ENCODE assay signal across 29 mouse cellular contexts in genomic region chr2:126668621-126669252, GRCm38 (mm10). TPM values are rescaled to one million over a fixed set of nuclear protein-coding genes. Genes with fewer than 3 reads are reported as not detected.
DNase-seq lines count a peak whose midpoint lies in the region; ATAC-seq and TF ChIP-seq lines count a peak whose summit lies in the region.
"Had no signal": no experiment of that assay in that cellular context is flagged by ENCODE, and none has a peak within 500 bp of the region (broad histone marks: within the 10 kb centered on the region; RNA-seq: fewer than 3 reads in every experiment).

No protein-coding gene starts in this region.

- H3K27ac ChIP-seq in kidney, embryonic 14.5 days (ENCODE audit: low read depth, low read length): no peak overlapping the region
- H3K27ac ChIP-seq in liver, postnatal 0 days (ENCODE audit: low read depth): peak overlapping the region; percentile 5
- H3K27ac ChIP-seq in liver, embryonic 11.5 days (ENCODE audit: low read depth, low read length): no peak overlapping the region
- peak overlapping the region; percentile 84 for H3K27ac ChIP-seq in intestine, postnatal 0 days (ENCODE audit: low read depth, low read length)
- H3K27ac ChIP-seq in small intestine, adult 2 months (ENCODE audit: insufficient read depth, low read depth, low read length): peak overlapping the region; percentile 98
- H3K27ac ChIP-seq in midbrain, embryonic 14.5 days (replicated peaks; ENCODE audit: low read depth, low read length): no peak overlapping the region
- H3K27ac ChIP-seq: embryonic facial prominence, embryonic 13.5 days; forebrain, embryonic 10.5 days; gastrocnemius, adult 2 months; heart, adult 2 months; macrophage; midbrain, embryonic 10.5 days; neural tube, embryonic 13.5 days had no signal

- intact Hi-C loops in heart, postnatal 25 days (cut with DNase I): no loop called here

- H3K36me3 ChIP-seq in kidney, embryonic 14.5 days (ENCODE audit: control insufficient read depth, insufficient read depth, low read length): no peaks in the 10 kb centered on the region
- no peaks in the 10 kb centered on the region for H3K36me3 ChIP-seq in liver, postnatal 0 days (replicated peaks; ENCODE audit: insufficient read depth, low read length)
- no peaks in the 10 kb centered on the region for H3K36me3 ChIP-seq in liver, embryonic 11.5 days (ENCODE audit: control insufficient read depth, insufficient read depth, low read length)
- no peaks in the 10 kb centered on the region for H3K36me3 ChIP-seq in intestine, postnatal 0 days (ENCODE audit: control insufficient read depth, insufficient read depth)
- peaks cover 2% of the 10 kb centered on the region for H3K36me3 ChIP-seq in small intestine, adult 2 months (ENCODE audit: control insufficient read depth, insufficient read depth, low read length)
- H3K36me3 ChIP-seq in midbrain, embryonic 14.5 days (ENCODE audit: control insufficient read depth, insufficient read depth, low read length): no peaks in the 10 kb centered on the region
- H3K36me3 ChIP-seq: neural tube, embryonic 13.5 days had no signal

- WGBS in kidney, embryonic 14.5 days: 87% methylated on average over 5 of the region's 5 CpGs
- 80% methylated on average over 5 of the region's 5 CpGs for WGBS in liver, postnatal 0 days (ENCODE audit: insufficient replicate concordance)
- 85% methylated on average over 5 of the region's 5 CpGs for WGBS in liver, embryonic 11.5 days
- 56% methylated on average over 5 of the region's 5 CpGs for WGBS in intestine, postnatal 0 days
- 32% methylated on average over 5 of the region's 5 CpGs for WGBS in small intestine, adult 2 months
- 95% methylated on average over 5 of the region's 5 CpGs for WGBS in midbrain, embryonic 14.5 days

- H3K4me3 ChIP-seq in kidney, embryonic 14.5 days (ENCODE audit: low read length): no peak overlapping the region
- no peak overlapping the region for H3K4me3 ChIP-seq in liver, postnatal 0 days (ENCODE audit: low read depth, low read length)
- H3K4me3 ChIP-seq in liver, embryonic 11.5 days (ENCODE audit: low read depth, low read length): no peak overlapping the region
- no peak overlapping the region for H3K4me3 ChIP-seq in intestine, postnatal 0 days (ENCODE audit: low read depth, low read length)
- H3K4me3 ChIP-seq in small intestine, adult 2 months (ENCODE audit: low read depth, low read length): peak overlapping the region; percentile 9; the same call in 1 of the 2 replicates
- no peak overlapping the region for H3K4me3 ChIP-seq in midbrain, embryonic 14.5 days (replicated peaks; ENCODE audit: low read depth, low read length)
- H3K4me3 ChIP-seq: embryonic facial prominence, embryonic 13.5 days; forebrain, embryonic 10.5 days; gastrocnemius, adult 2 months; heart, adult 2 months; heart, embryonic 12.5 days; midbrain, embryonic 10.5 days; neural tube, embryonic 13.5 days had no signal

- H3K4me1 ChIP-seq in kidney, embryonic 14.5 days (ENCODE audit: control insufficient read depth, insufficient read depth, low read length): peaks cover 14% of the 10 kb centered on the region
- H3K4me1 ChIP-seq in liver, postnatal 0 days (ENCODE audit: insufficient read depth): peaks cover 15% of the 10 kb centered on the region
- peaks cover 9% of the 10 kb centered on the region for H3K4me1 ChIP-seq in liver, embryonic 11.5 days (replicated peaks; ENCODE audit: control insufficient read depth, insufficient read depth, low read length)
- peaks cover 8% of the 10 kb centered on the region for H3K4me1 ChIP-seq in intestine, postnatal 0 days (replicated peaks; ENCODE audit: control insufficient read depth, insufficient read depth, low read length)
- peaks cover 10% of the 10 kb centered on the region; the same call in 1 of the 2 replicates for H3K4me1 ChIP-seq in small intestine, adult 2 months (ENCODE audit: control insufficient read depth, insufficient read depth, insufficient read length, low read length)
- peaks cover 22% of the 10 kb centered on the region for H3K4me1 ChIP-seq in midbrain, embryonic 14.5 days (ENCODE audit: control insufficient read depth, insufficient read depth, low read length)

- DNase-seq in kidney, adult 9 months: peak; percentile 83
- DNase-seq in liver, postnatal 0 days: no peak
- DNase-seq in liver, embryonic 11.5 days (ENCODE audit: low spot score): no peak
- no peak for DNase-seq in heart, postnatal 25 days (ENCODE audit: low spot score)
- DNase-seq in midbrain, embryonic 14.5 days: no peak
- DNase-seq: adrenal gland, postnatal 25 days; cerebellum, adult 11-12 months; cerebellum, adult 9-11 months; gastrocnemius, adult 2 months; gastrocnemius, postnatal 36 days; heart, adult 2 months; layer of hippocampus, postnatal 36 days; left cerebral cortex, postnatal 4 days; lung, adult 18-20 months; lung, postnatal 10 days; right cerebral cortex, postnatal 4 days; thymus, postnatal 4 days had no signal

- no peak overlapping the region for H3K9ac ChIP-seq in kidney, embryonic 14.5 days (ENCODE audit: low read depth, low read length)
- H3K9ac ChIP-seq in liver, postnatal 0 days (replicated peaks): no peak overlapping the region
- no peak overlapping the region for H3K9ac ChIP-seq in liver, embryonic 11.5 days (ENCODE audit: low read depth, low read length)
- H3K9ac ChIP-seq in intestine, postnatal 0 days (ENCODE audit: low read depth, low read length): no peak overlapping the region
- H3K9ac ChIP-seq in midbrain, embryonic 14.5 days (replicated peaks; ENCODE audit: low read length): no peak overlapping the region
- H3K9ac ChIP-seq: embryonic facial prominence, embryonic 13.5 days; heart, embryonic 12.5 days; neural tube, embryonic 13.5 days had no signal

- no peak for ATAC-seq in kidney, embryonic 14.5 days (ENCODE audit: low FRiP score, low TSS enrichment)
- 0 out of 2 replicates have a peak, but pooled peaks have one; percentile 47 for ATAC-seq in liver, postnatal 0 days
- no peak for ATAC-seq in liver, embryonic 11.5 days (replicated peaks; ENCODE audit: low FRiP score)
- peak; percentile 85 for ATAC-seq in intestine, postnatal 0 days
- no peak for ATAC-seq in midbrain, embryonic 14.5 days (ENCODE audit: low FRiP score, low TSS enrichment)
- ATAC-seq: CD4-positive, CD25-positive, alpha-beta regulatory T cell, adult 4 months; forebrain, embryonic 16.5 days; hindbrain, embryonic 16.5 days had no signal

- H3K9me3 ChIP-seq in kidney, embryonic 14.5 days (ENCODE audit: control insufficient read depth, low read length): no peaks in the 10 kb centered on the region
- H3K9me3 ChIP-seq in liver, postnatal 0 days (ENCODE audit: low read length): no peaks in the 10 kb centered on the region
- H3K9me3 ChIP-seq in liver, embryonic 11.5 days (ENCODE audit: control insufficient read depth, low read length): no peaks in the 10 kb centered on the region
- H3K9me3 ChIP-seq in intestine, postnatal 0 days (ENCODE audit: control insufficient read depth): no peaks in the 10 kb centered on the region
- no peaks in the 10 kb centered on the region for H3K9me3 ChIP-seq in midbrain, embryonic 14.5 days (ENCODE audit: control insufficient read depth, low read length)
- H3K9me3 ChIP-seq: embryonic facial prominence, embryonic 13.5 days; forebrain, embryonic 10.5 days; heart, embryonic 12.5 days; midbrain, embryonic 10.5 days; neural tube, embryonic 13.5 days had no signal

- TF ChIP-seq EP300 in liver, postnatal 0 days (IDR thresholded peaks at IDR 0.05; ENCODE audit: low read depth): no peak

- H3K4me2 ChIP-seq in kidney, embryonic 14.5 days (replicated peaks; ENCODE audit: low read depth, low read length): no peak overlapping the region
- H3K4me2 ChIP-seq in liver, postnatal 0 days (ENCODE audit: low read depth, low read length): peak overlapping the region; percentile 13; the same call in 1 of the 2 replicates
- no peak overlapping the region for H3K4me2 ChIP-seq in liver, embryonic 11.5 days
- H3K4me2 ChIP-seq in intestine, postnatal 0 days (replicated peaks; ENCODE audit: low read depth): peak overlapping the region; percentile 21; the same call in 1 of the 2 replicates
- H3K4me2 ChIP-seq in midbrain, embryonic 14.5 days (ENCODE audit: low read length): no peak overlapping the region
- H3K4me2 ChIP-seq: embryonic facial prominence, embryonic 13.5 days; heart, embryonic 12.5 days; neural tube, embryonic 13.5 days had no signal

- no peak for TF ChIP-seq CTCF in liver, postnatal 0 days (IDR thresholded peaks at IDR 0.05; ENCODE audit: low read depth)
- TF ChIP-seq CTCF in intestine, postnatal 0 days (IDR thresholded peaks at IDR 0.05; ENCODE audit: low read depth): no peak; the same call in 1 of the 2 replicates
- TF ChIP-seq CTCF in small intestine, adult 2 months (IDR thresholded peaks at IDR 0.05; ENCODE audit: extremely low read depth, insufficient read length, insufficient replicate concordance, low read depth, low read length): no peak

- no peak for TF ChIP-seq POLR2A in small intestine, adult 2 months (IDR thresholded peaks at IDR 0.05; ENCODE audit: low read depth, low read length)

- no peaks in the 10 kb centered on the region for H3K27me3 ChIP-seq in kidney, embryonic 14.5 days (ENCODE audit: control insufficient read depth, insufficient read depth, low read length)
- H3K27me3 ChIP-seq in liver, postnatal 0 days (ENCODE audit: insufficient read depth, low read length): no peaks in the 10 kb centered on the region
- no peaks in the 10 kb centered on the region for H3K27me3 ChIP-seq in liver, embryonic 11.5 days (replicated peaks; ENCODE audit: control insufficient read depth, insufficient read depth, low read length)
- no peaks in the 10 kb centered on the region for H3K27me3 ChIP-seq in intestine, postnatal 0 days (replicated peaks; ENCODE audit: control insufficient read depth, insufficient read depth, low read length)
- no peaks in the 10 kb centered on the region for H3K27me3 ChIP-seq in small intestine, adult 2 months (ENCODE audit: control insufficient read depth, insufficient read depth, low read length)
- no peaks in the 10 kb centered on the region for H3K27me3 ChIP-seq in midbrain, embryonic 14.5 days (ENCODE audit: control insufficient read depth, insufficient read depth, low read length)
- H3K27me3 ChIP-seq: embryonic facial prominence, embryonic 13.5 days; heart, embryonic 12.5 days; neural tube, embryonic 13.5 days had no signal

RNA-seq across cellular contexts. Expression of gene Gabpb1, which starts 7.4 kb away (rescaled TPM):
- polyA plus RNA-seq in kidney, embryonic 14.5 days (2014; fragmentation: Nextera tagmentation; extraction: Ambion mirVana): 47.4 and 65.8 TPM in 2 replicates
- polyA plus RNA-seq in liver, postnatal 0 days (2015; fragmentation: Nextera tagmentation; extraction: Ambion mirVana): 12.6 and 13.2 TPM in 2 replicates
- polyA plus RNA-seq in liver, embryonic 11.5 days (2014; fragmentation: Nextera tagmentation; extraction: Ambion mirVana): 41.0 and 46.4 TPM in 2 replicates
- 13.8 and 14.7 TPM in 2 replicates for polyA plus RNA-seq in intestine, postnatal 0 days (2015; fragmentation: Nextera tagmentation; extraction: Ambion mirVana)
- polyA plus RNA-seq in small intestine, adult 2 months (2012; rRNA removed): 3.3 and 5.0 TPM in 2 replicates
- 10 to 100 TPM; 13.0 to 16.0 TPM for total RNA-seq in heart, postnatal 25 days (2021)
- polyA plus RNA-seq in midbrain, embryonic 14.5 days (2014; fragmentation: Nextera tagmentation; extraction: Ambion mirVana): 45.5 and 62.1 TPM in 2 replicates

RNA-seq across cellular contexts. Expression of gene Usp8, which starts 38.4 kb away (rescaled TPM):
- 18.5 and 41.7 TPM in 2 replicates for polyA plus RNA-seq in kidney, embryonic 14.5 days (2014; fragmentation: Nextera tagmentation; extraction: Ambion mirVana)
- 11.2 and 12.9 TPM in 2 replicates for polyA plus RNA-seq in liver, postnatal 0 days (2015; fragmentation: Nextera tagmentation; extraction: Ambion mirVana)
- 38.3 and 42.4 TPM in 2 replicates for polyA plus RNA-seq in liver, embryonic 11.5 days (2014; fragmentation: Nextera tagmentation; extraction: Ambion mirVana)
- 17.7 and 18.0 TPM in 2 replicates for polyA plus RNA-seq in intestine, postnatal 0 days (2015; fragmentation: Nextera tagmentation; extraction: Ambion mirVana)
- 3.6 and 7.5 TPM in 2 replicates for polyA plus RNA-seq in small intestine, adult 2 months (2012; rRNA removed)
- 10 to 100 TPM; 27.9 to 28.4 TPM for total RNA-seq in heart, postnatal 25 days (2021)
- 19.6 and 31.1 TPM in 2 replicates for polyA plus RNA-seq in midbrain, embryonic 14.5 days (2014; fragmentation: Nextera tagmentation; extraction: Ambion mirVana)

RNA-seq across cellular contexts. Expression of gene Hdc, which starts 49.6 kb away (rescaled TPM):
- polyA plus RNA-seq in kidney, embryonic 14.5 days (2014; fragmentation: Nextera tagmentation; extraction: Ambion mirVana): 16.3 and 45.6 TPM in 2 replicates
- polyA plus RNA-seq in liver, postnatal 0 days (2015; fragmentation: Nextera tagmentation; extraction: Ambion mirVana): 4.5 and 6.0 TPM in 2 replicates
- polyA plus RNA-seq in liver, embryonic 11.5 days (2014; fragmentation: Nextera tagmentation; extraction: Ambion mirVana): 7.4 and 9.4 TPM in 2 replicates
- polyA plus RNA-seq in intestine, postnatal 0 days (2015; fragmentation: Nextera tagmentation; extraction: Ambion mirVana): 0.92 and 1.2 TPM in 2 replicates
- 1.0 and 1.2 TPM in 2 replicates for polyA plus RNA-seq in small intestine, adult 2 months (2012; rRNA removed)
- 1 to 10 TPM; 1.5 to 1.8 TPM for total RNA-seq in heart, postnatal 25 days (2021)
- 0.43 and 0.68 TPM in 2 replicates for polyA plus RNA-seq in midbrain, embryonic 14.5 days (2014; fragmentation: Nextera tagmentation; extraction: Ambion mirVana)

Comparison
In these comparisons a context has a peak if more than half of its experiments do, and no peak if none do; other contexts are left out.
1. ATAC-seq: peak in liver, postnatal 0 days (single experiment) and intestine, postnatal 0 days (single experiment); none in kidney, embryonic 14.5 days (single experiment), liver, embryonic 11.5 days (single experiment) and midbrain, embryonic 14.5 days (single experiment).
2. H3K27ac ChIP-seq: peak in liver, postnatal 0 days (single experiment), intestine, postnatal 0 days (single experiment) and small intestine, adult 2 months (single experiment); none in kidney, embryonic 14.5 days (single experiment), liver, embryonic 11.5 days (single experiment) and midbrain, embryonic 14.5 days (single experiment).
3. H3K4me2 ChIP-seq: peak in liver, postnatal 0 days (single experiment) and intestine, postnatal 0 days (single experiment); none in kidney, embryonic 14.5 days (single experiment), liver, embryonic 11.5 days (single experiment) and midbrain, embryonic 14.5 days (single experiment).